Mouse (Mus musculus): Measurements from ENCODE around the gene Ntn1.

DNA sequence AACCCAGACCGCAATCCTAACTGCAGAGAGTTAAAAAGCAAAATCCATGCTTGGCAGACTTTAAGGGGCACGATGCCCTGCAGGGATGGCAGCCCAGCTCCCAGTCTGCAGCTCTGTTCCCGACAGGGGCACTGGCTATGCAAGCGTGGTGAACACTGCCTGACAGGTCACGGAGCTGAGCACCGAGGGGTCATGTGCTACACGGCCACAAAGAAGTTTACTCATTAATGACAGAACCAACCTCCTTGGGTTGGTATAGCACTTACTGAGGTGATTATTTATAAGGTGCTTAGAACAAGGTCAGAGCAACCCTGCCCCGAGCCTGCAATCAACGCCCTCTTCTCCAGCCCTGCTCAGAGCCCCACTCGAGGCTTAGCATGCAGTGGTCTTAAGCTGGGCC lies 27.5 kb downstream of the Ntn1 start:
- TF ChIP-seq CTCF (conservative IDR thresholded peaks at IDR 0.05; ENCODE audit: insufficient read depth, insufficient read length, low read depth, low read length) (no peak), POLR2A (IDR thresholded peaks at IDR 0.05; ENCODE audit: low read depth, low read length) (peak; percentile 10)

All from kidney, adult 2 months (tissue).